Mouse (Mus musculus): Measurements from ENCODE around the gene Ccnjl.

Gene Ccnjl

DNA sequence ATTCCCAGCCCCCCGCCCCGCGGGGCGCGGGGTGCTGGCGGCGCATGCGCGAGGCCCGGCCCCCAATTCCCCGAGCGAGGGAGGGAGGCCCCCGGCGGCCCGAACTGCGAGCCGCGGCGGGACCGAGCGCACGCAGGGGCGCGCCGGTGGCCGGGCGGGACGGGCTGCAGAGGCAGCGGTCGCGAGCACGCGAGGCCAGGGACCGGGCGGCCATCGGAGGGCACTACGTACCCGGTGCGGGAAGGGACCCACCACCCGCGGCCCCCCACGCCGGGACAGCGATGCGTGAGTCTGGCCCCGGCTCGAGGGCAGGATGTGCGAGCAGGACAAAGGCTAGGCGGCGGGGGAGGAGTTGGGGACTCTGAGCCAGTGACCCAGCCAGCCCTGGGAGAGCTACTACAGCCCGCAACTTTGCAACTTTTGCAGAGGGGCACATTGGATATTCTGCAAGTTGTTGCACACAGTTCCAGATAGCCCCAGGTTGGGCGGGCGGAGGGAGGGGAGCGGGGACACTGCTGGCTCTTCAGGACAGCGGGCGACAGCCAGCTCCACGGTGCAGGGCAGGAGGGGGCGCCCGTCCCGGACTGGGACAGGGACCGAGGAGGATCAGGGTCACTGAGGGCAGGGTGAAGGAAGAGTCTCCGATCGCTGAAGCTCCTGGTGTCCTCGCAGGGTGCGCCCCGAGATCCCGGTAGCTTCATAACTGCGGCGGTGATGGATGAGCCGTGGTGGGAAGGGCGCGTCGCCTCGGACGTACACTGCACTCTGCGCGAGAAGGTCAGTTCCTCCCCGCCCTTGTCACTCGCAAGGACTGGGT is at the start of gene Ccnjl:
Gene Ccnjl, plus strand, starts transcription at position 102 of the 817 bp plus-strand sequence.
- TF ChIP-seq GATA4 (IDR thresholded peaks at IDR 0.05; ENCODE audit: insufficient replicate concordance, low read length): no peak

DNA sequence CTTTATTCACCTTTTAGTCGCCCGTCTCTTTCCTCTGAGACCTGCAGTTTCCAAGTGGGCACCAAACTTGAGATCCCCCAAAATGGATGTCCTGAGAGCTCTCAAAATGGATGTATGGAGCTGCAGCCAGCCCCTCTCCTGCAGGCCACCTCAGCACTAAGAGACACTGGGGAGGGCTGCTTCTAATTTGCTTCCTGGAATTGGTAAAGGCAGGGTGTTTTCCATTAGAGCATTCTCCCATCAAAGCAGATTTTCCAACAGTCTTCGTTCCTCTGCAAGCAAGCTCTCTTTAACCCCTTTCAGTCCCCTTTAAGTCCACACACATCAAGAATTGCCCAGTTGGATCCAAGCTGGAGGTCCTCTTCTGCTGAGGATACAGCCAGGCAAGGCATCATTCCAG is 49.2 kb upstream of the Ccnjl start:
- no peak for TF ChIP-seq GATA4 (IDR thresholded peaks at IDR 0.05; ENCODE audit: insufficient replicate concordance, low read length)

DNA sequence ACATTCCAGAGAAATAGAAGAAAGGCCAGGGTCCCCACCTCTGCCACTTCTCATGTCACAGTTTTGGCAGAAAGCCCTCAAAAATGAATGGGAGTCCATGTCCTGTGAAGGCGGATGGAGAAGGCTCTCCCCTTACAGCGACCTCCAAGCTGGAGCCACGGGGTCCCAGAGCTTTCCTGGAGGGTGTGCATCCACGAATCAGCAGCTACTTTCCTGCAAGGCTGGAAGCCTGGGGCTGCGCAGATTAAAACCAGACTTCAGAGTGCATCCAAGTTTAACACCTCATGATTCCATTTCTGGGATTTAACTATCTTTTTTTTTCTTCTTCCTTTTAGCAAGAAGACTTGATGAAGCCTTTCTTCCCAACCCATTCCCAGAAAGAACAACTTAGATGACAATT is 48.0 kb upstream of the Ccnjl start:
- no peak for TF ChIP-seq GATA4 (IDR thresholded peaks at IDR 0.05; ENCODE audit: insufficient replicate concordance, low read length)

DNA sequence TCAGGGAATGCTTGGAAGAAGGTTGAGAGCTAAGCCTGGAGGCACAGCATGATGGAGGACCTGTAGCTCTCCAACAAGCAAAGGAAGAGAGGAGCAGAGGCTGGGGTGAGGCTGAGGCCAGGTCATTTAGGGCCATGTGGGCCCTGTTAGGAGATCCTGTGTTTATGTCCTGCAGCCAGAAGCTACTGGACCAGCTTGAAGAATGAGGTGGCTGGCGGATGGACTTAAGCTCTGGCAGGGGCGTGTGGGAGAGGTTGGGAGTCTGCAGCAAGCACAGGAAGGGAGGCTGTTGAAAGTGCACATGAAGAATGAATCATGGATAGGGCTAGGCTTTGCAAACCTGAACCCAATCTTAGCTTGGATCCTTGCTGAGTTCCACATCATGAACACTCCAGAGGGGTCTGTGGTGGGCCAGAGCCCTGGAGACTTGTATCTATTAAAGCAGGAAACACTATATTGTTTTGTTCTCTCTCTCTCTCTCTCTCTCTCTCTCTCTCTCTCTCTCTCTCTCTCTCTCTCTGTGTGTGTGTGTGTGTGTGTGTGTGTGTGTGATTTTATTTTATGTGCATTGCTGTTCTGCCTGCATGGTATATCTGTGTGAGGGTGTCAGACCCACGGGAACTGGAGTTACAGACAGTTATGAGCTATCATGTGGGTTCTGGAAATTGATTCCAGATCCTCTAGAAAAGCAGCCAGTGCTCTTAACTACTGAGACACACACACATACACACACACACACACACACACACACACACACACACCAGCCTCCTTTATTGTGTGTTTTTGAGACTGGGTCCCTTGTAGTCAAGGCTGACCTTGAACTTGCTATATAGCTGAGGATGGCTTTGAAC is 46.7 kb upstream of the Ccnjl start:
- no peak for TF ChIP-seq GATA4 (IDR thresholded peaks at IDR 0.05; ENCODE audit: insufficient replicate concordance, low read length)

DNA sequence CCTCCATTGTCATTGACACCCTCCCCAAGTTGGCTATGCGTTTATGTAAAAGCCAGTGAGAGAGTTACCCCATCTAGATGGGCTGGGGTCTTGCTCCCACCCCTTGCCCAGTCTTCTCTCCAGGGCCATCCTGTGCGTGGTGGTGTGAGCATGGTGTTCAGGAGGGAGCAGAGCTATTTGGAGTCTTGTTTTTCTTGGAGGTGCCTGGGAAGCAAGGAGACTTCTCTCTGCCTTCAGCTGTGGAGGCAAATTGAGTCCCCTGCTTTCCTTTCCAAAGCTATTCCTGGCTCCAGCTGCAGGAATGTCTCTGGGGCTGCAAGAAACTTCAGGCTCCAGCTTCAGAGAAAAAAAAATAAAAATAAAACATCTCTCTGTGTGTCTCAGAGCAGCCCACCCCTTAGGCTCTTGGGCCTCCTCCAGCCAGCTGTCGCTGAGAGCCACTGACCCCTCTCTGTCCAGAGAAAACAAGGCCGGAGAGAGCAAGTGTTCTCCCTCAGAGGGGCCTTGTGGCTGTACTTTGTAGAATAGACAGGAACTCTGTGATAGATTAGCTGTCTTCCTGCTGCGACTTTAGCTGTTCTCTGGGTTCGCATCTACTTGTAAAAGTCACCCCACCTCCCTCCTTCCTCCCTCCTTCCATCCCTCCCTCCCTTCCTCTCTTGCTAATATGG is 45.3 kb upstream of the Ccnjl start:
- TF ChIP-seq GATA4 (IDR thresholded peaks at IDR 0.05; ENCODE audit: insufficient replicate concordance, low read length): no peak

DNA sequence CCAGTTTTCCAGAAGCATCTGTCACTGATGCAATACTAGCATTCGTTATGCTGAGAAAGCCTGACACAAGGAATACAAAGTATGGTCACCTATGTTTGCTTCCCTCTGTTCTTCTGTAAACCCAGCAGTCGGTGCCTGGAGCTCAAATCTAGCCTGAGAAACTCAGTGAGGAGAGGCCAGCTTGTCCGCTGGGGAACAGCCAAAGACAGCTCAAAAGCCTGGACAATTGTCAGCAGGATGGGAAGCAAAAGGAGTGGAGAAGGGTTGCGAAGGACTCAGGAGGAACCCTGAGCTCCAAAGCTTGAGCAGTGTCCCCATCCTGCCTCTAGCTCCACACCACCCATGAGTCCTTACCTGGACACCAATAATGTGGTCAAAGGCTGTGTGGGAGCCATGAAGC is 44.5 kb upstream of the Ccnjl start:
- TF ChIP-seq GATA4 (IDR thresholded peaks at IDR 0.05; ENCODE audit: insufficient replicate concordance, low read length): no peak

DNA sequence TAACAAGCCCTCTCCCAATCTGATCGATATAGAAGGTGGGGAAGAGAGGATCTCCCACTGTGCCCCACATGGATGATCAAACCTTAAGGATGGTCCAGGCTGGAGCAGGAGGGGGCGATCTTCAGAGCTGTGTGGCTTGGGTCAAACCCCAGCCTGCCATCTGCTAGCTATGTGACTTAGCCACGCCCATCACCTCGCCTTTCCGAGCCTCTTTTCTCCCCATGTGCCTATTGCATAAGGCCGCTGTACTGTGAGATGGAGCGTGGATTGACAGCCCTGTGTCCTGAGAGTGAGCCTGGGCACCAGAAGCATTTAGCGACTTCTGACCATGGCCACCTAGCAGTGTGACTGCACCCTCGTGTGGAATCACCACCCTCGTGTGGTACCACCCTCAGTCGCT is 43.9 kb upstream of the Ccnjl start:
- no peak for TF ChIP-seq GATA4 (IDR thresholded peaks at IDR 0.05; ENCODE audit: insufficient replicate concordance, low read length)

DNA sequence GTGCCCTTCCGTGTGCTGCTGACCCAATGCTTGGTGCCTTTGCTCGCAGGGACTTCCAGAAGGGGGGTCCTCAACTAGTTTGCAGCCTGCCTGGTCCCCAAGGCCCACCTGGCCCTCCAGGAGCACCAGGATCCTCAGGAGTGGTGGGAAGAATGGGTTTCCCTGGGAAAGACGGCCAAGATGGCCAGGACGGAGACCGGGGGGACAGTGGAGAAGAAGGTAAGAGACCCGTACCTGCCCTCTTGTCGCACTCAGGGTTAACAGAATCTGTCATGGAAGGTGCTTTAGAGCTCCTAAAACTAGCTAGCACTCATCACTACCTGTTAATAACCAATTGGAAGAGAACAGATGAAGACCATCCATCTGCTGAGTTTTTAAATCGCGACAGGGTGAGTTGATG is 42.7 kb upstream of the Ccnjl start:
- no peak for TF ChIP-seq GATA4 (IDR thresholded peaks at IDR 0.05; ENCODE audit: insufficient replicate concordance, low read length)

DNA sequence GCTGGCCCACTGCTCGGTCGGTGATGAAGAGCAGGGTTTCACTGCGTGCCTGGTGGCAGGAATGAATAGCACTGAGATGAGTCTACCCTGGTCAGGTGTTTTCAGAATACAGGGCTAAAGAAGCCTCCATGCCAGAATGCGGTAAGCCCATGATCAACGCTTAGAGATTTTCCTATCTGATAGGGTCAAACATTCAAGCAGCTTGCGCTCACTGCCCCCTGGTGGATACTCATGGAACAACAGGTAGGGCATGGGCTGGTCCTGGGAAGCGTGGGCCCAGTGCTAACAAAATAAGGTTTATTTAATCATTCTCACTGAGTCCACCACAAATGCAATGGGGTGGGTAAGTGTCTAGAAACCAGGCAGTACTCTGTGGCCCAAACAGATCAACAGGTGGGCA is 35.9 kb upstream of the Ccnjl start:
- TF ChIP-seq GATA4 (IDR thresholded peaks at IDR 0.05; ENCODE audit: insufficient replicate concordance, low read length): peak; percentile 57; the same call in 1 of the 2 replicates

DNA sequence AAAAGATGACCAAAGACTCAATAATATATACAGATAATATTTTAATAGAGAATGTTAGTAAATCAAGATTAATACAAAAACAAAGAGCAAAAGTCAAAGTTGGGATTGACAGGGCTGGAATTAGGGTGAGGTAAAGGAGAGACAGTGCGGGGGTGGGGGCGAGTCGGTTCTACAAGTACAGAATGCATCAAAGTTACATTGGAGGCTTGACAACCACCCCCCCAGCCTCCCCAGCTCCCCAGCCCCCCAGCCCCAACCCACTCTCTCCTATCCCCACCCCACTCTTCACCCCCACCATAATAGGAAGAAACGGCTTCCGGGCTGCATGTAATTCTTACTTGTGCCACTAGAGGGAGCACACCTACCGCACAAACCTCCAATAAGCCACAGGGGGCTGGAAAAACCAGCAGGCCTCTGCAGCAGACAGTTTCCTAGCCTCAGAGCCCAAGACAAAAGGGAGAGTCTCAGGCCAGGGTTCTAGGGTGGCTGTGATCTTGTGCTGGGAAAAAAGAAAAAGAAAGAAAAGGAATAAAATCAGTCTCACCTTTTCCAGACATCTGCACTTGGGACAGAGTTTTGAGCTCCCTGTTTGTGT is 34.7 kb upstream of the Ccnjl start:
- TF ChIP-seq GATA4 (IDR thresholded peaks at IDR 0.05; ENCODE audit: insufficient replicate concordance, low read length): no peak

DNA sequence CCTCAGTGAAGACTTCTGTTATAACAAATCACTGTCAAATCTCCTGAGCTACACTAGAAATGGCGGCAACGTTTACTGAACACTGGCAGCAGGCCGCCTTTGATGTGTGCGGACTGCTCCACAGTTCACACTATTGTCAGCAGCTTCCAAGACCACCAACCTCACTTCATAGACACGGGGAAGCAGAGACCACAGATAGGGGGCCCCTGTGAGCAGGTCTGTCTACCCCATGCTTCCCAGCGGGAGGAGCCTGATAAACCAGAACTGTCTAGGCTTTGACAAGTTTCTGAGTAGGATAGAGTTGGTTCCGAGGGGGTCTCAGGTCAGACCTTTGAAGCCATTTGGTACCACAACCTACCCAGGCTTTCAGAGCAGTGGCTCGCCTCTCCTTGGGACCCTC is 33.5 kb upstream of the Ccnjl start:
- no peak for TF ChIP-seq GATA4 (IDR thresholded peaks at IDR 0.05; ENCODE audit: insufficient replicate concordance, low read length)

DNA sequence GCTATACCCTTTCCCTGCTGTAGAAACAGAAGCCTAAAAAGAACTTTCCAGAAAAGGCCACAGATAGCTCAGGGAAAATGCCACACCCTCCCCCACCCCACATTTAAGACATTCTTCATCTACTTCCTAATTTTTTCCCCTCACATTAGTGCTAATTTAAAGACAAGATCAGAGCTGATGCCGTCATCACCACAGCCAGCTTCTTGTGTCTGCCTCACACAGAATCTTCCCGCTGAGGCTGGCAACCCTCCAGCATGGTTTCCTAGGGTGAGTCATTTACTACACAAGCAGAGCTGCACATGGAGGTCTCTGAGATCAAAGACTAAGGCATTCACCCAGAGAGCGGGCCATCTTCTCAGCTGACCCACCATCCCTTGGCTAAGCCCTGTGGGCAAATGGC is 33.1 kb upstream of the Ccnjl start:
- no peak for TF ChIP-seq GATA4 (IDR thresholded peaks at IDR 0.05; ENCODE audit: insufficient replicate concordance, low read length)

DNA sequence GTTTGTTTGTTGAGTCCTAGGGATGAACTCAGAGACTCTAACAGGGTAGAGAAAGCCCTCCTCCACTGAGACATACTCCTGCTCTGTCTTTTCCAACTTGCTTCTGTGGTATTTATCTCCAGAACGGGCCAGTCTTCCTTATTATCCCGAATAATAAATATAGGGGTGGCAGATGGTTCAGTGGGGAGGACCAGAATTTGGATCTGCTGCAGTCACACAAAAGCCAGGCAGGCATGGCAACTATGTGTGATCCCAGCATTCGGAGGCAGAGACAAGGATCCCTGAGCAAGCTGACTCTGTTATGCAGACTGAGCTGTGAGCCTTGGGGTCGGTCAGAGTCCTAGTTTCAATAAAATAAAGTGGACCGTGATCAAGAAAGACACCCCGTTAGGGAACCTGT is 27.3 kb upstream of the Ccnjl start:
- TF ChIP-seq GATA4 (IDR thresholded peaks at IDR 0.05; ENCODE audit: insufficient replicate concordance, low read length): no peak

DNA sequence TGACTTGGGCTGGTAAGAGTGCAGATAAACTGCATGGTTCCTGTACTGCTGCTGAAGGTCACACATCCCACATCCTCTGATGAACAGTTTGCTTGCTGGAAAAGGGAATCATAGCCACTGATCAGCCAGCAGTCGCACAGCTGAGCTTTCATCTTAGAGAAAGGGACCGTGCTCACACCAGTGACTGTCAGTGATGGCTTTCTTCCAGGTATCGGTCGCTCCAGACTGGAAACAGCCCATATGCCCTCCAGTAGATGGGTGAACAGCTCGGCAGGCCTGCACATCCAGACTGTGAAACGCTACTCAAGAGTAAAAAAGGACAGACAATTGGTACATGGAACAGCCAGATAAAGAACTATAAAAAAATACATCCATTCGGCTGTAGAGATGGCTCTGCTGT is 23.4 kb upstream of the Ccnjl start:
- no peak for TF ChIP-seq GATA4 (IDR thresholded peaks at IDR 0.05; ENCODE audit: insufficient replicate concordance, low read length)

DNA sequence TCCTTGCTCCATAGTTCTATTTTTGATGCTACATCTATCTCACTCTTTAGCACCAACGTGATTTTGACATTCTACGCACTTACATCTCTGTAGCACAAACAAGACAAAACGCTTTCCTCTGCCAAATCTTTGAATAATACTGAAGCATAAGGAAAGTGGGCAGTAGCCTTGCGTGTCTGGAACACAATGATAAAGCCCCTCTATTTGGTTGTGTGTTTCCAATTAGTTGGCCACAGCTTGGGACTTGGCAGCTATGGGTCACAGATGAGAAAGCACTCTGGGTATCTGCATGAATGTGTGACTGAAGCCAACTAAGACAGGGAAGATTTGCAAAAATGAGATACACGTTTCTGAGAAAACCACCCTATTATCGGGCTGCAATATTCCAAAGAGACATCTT is 20.6 kb upstream of the Ccnjl start:
- no peak for TF ChIP-seq GATA4 (IDR thresholded peaks at IDR 0.05; ENCODE audit: insufficient replicate concordance, low read length)

All from liver, adult (tissue).